Mouse (Mus musculus) liver, adult 2 months (tissue): ENCODE measurements around the gene Nav2.

Experiments
- CTCF ChIP-seq: fragments of 200-500 bp; IDR thresholded peaks from 2 replicates; pipeline ENCODE4 v1.5.1; 2011; ENCODE audit warnings: low read depth, low read length, control low read depth
- POLR2A ChIP-seq: fragments of 200-500 bp; IDR thresholded peaks from 2 replicates; pipeline ENCODE4 v1.6.1; 2011; ENCODE audit warnings: low read length, control low read depth; ENCODE audit not compliant: insufficient read depth; ENCODE audit errors: extremely low read depth

- TF ChIP-seq CTCF (no peak), POLR2A (no peak)
Measured at GRCm38 (mm10) chr7:49577096-49577495, 668.6 kb downstream of the Nav2 start.
